Mouse (Mus musculus) lung, embryonic 14.5 days (tissue): Measurements from ENCODE around the gene Mlph. TPM values are rescaled to one million over a fixed set of nuclear protein-coding genes. Genes with fewer than 3 reads are reported as not detected.

Experiments used
- ATAC-seq: fragments of 200-750 bp; cut with Nextera tagmentation; 2 replicates; pipeline ENCODE4 v1.8.0; 2017; ENCODE audit warnings: mild to moderate bottlenecking, moderate TSS enrichment, moderate library complexity; ENCODE audit not compliant: insufficient read depth
- DNase-seq: peaks from one replicate; pipeline ENCODE4 v3.0.0-alpha.2; 2015
- H3K27ac ChIP-seq: fragments of 300-500 bp; sonication (generic); 2 replicates; pipeline ENCODE4 v1.5.1; 2014; ENCODE audit warnings: low read depth, mild to moderate bottlenecking, moderate library complexity
- H3K27me3 ChIP-seq: fragments of 300-500 bp; sonication (generic); 2 replicates; pipeline ENCODE4 v1.6.1; 2014; ENCODE audit warnings: low read length, control low read depth; ENCODE audit not compliant: insufficient read depth
- H3K36me3 ChIP-seq: fragments of 300-500 bp; sonication (generic); 2 replicates; pipeline ENCODE4 v1.6.1; 2014; ENCODE audit warnings: control low read depth; ENCODE audit not compliant: insufficient read depth
- H3K4me1 ChIP-seq: fragments of 300-500 bp; sonication (generic); 2 replicates; pipeline ENCODE4 v1.6.1; 2014; ENCODE audit warnings: antibody characterized with exemption, control low read depth; ENCODE audit not compliant: insufficient read depth
- H3K4me2 ChIP-seq: fragments of 300-500 bp; sonication (generic); 2 replicates; pipeline ENCODE4 v1.6.1; 2014; ENCODE audit warnings: mild to moderate bottlenecking
- H3K4me3 ChIP-seq: fragments of 300-500 bp; sonication (generic); 2 replicates; pipeline ENCODE4 v1.5.1; 2014; ENCODE audit warnings: low read depth, low read length
- H3K9ac ChIP-seq: fragments of 300-500 bp; sonication (generic); 2 replicates; pipeline ENCODE4 v1.6.1; 2014
- H3K9me3 ChIP-seq: fragments of 300-500 bp; sonication (generic); 2 replicates; pipeline ENCODE4 v1.6.1; 2016; ENCODE audit warnings: low read depth, low read length, control low read depth
- CTCF ChIP-seq: IDR thresholded peaks from 2 replicates; pipeline ENCODE4 v1.5.1; 2016; ENCODE audit warnings: antibody characterized with exemption, low read depth
- WGBS: fragments of 180-500 bp; shearing (Covaris S2); extraction: QIAGEN DNeasy Blood & Tissue Kit; methylation state at CpG from one replicate; pipeline ENCODE4 v1.1.7; 2014; 5-methylcytosine and 5-hydroxymethylcytosine counted together
- polyA plus RNA-seq: library from polyadenylated mRNA; unstranded; fragments of >200 nt; fragmentation: Nextera tagmentation; extraction: Ambion mirVana; gene quantifications from 2 replicates; pipeline ENCODE4 v1.2.1, GENCODE M21; 2014

Gene Mlph
- polyA plus RNA-seq, 1 experiment from 2014 or later: 0.42 TPM

- no peak overlapping the region for H3K4me2 ChIP-seq
- no peak overlapping the region for H3K9ac ChIP-seq
- DNase-seq (peak; percentile 73), ATAC-seq (peak; percentile 87)
- no peaks in the 10 kb centered on the region for H3K36me3 ChIP-seq
- H3K27ac ChIP-seq: no peak overlapping the region
- 0 out of 2 replicates have a peak, but pooled peaks cover 6% of the 10 kb centered on the region for H3K4me1 ChIP-seq
- H3K9me3 ChIP-seq: no peaks in the 10 kb centered on the region; the same call in 1 of the 2 replicates
- H3K4me3 ChIP-seq: no peak overlapping the region
- no peaks in the 10 kb centered on the region for H3K27me3 ChIP-seq
- TF ChIP-seq CTCF: no peak
- WGBS: 45% methylated on average over 6 of the region's 6 CpGs
Measured at GRCm38 (mm10) chr1:90885771-90886460, 29.0 kb upstream of the Mlph start.

- no peak overlapping the region for H3K4me3 ChIP-seq
- no peak for TF ChIP-seq CTCF
- DNase-seq (no peak), ATAC-seq (no peak)
- no peaks in the 10 kb centered on the region for H3K36me3 ChIP-seq
- no peak overlapping the region for H3K27ac ChIP-seq
- no peaks in the 10 kb centered on the region for H3K27me3 ChIP-seq
- H3K9ac ChIP-seq: no peak overlapping the region
- H3K4me2 ChIP-seq: no peak overlapping the region
- H3K9me3 ChIP-seq: no peaks in the 10 kb centered on the region; the same call in 1 of the 2 replicates
- no peaks in the 10 kb centered on the region for H3K4me1 ChIP-seq
- WGBS: 38% methylated on average over 3 of the region's 3 CpGs
Measured at GRCm38 (mm10) chr1:90894521-90894920, 20.4 kb upstream of the Mlph start.

GRCm38 (mm10) chr1:90895004-90895403, 19.9 kb upstream of the Mlph start:
- H3K4me1 ChIP-seq: no peaks in the 10 kb centered on the region
- WGBS: 68% methylated on average over 3 of the region's 3 CpGs
- H3K4me3 ChIP-seq: no peak overlapping the region
- no peak for ATAC-seq
- no peak overlapping the region for H3K9ac ChIP-seq
- no peaks in the 10 kb centered on the region for H3K27me3 ChIP-seq
- H3K9me3 ChIP-seq: no peaks in the 10 kb centered on the region; the same call in 1 of the 2 replicates
- no peak overlapping the region for H3K4me2 ChIP-seq
- no peak for TF ChIP-seq CTCF
- no peak overlapping the region for H3K27ac ChIP-seq
- DNase-seq: no peak
- no peaks in the 10 kb centered on the region for H3K36me3 ChIP-seq

GRCm38 (mm10) chr1:90896281-90896680, 18.6 kb upstream of the Mlph start:
- H3K4me2 ChIP-seq: no peak overlapping the region
- H3K27ac ChIP-seq: no peak overlapping the region
- no peak for TF ChIP-seq CTCF
- H3K4me1 ChIP-seq: no peaks in the 10 kb centered on the region
- WGBS: 71% methylated on average over 4 of the region's 4 CpGs
- no peaks in the 10 kb centered on the region for H3K9me3 ChIP-seq
- no peaks in the 10 kb centered on the region for H3K27me3 ChIP-seq
- H3K9ac ChIP-seq: no peak overlapping the region
- no peak overlapping the region for H3K4me3 ChIP-seq
- ATAC-seq (no peak), DNase-seq (no peak)
- H3K36me3 ChIP-seq: no peaks in the 10 kb centered on the region

GRCm38 (mm10) chr1:90896741-90897361, 18.0 kb upstream of the Mlph start:
- H3K36me3 ChIP-seq: no peaks in the 10 kb centered on the region
- H3K27me3 ChIP-seq: no peaks in the 10 kb centered on the region
- no peak overlapping the region; the same call in 1 of the 2 replicates for H3K27ac ChIP-seq
- H3K4me1 ChIP-seq: no peaks in the 10 kb centered on the region
- no peak overlapping the region for H3K9ac ChIP-seq
- DNase-seq (peak; percentile 75), ATAC-seq (peak; percentile 87)
- H3K4me2 ChIP-seq: no peak overlapping the region
- no peaks in the 10 kb centered on the region for H3K9me3 ChIP-seq
- 44% methylated on average over 14 of the region's 14 CpGs for WGBS
- no peak overlapping the region for H3K4me3 ChIP-seq
- no peak for TF ChIP-seq CTCF

- Histone ChIP-seq H3K27ac (no peak overlapping the region), H3K4me2 (no peak overlapping the region), H3K9ac (no peak overlapping the region), H3K9me3 (no peaks in the 10 kb centered on the region), H3K4me1 (no peaks in the 10 kb centered on the region), H3K27me3 (no peaks in the 10 kb centered on the region), H3K36me3 (no peaks in the 10 kb centered on the region), H3K4me3 (no peak overlapping the region)
- ATAC-seq (no peak), DNase-seq (no peak)
- no peak for TF ChIP-seq CTCF
- 21% methylated on average over 1 of the region's 1 CpGs for WGBS
Measured at GRCm38 (mm10) chr1:90898012-90898411, 16.9 kb upstream of the Mlph start.

- 80% methylated on average over 5 of the region's 5 CpGs for WGBS
- no peak overlapping the region for H3K4me2 ChIP-seq
- H3K27me3 ChIP-seq: no peaks in the 10 kb centered on the region
- no peak for ATAC-seq
- H3K9me3 ChIP-seq: no peaks in the 10 kb centered on the region
- no peaks in the 10 kb centered on the region for H3K36me3 ChIP-seq
- DNase-seq: no peak
- no peak overlapping the region for H3K27ac ChIP-seq
- TF ChIP-seq CTCF: no peak
- no peak overlapping the region for H3K4me3 ChIP-seq
- no peaks in the 10 kb centered on the region for H3K4me1 ChIP-seq
- H3K9ac ChIP-seq: no peak overlapping the region
Measured at GRCm38 (mm10) chr1:90899816-90900215, 15.1 kb upstream of the Mlph start.
